Mouse (Mus musculus) erythroblast, embryonic 14.5 days (primary cell): ENCODE measurements around the gene Spns3. TPM values are rescaled to one million over a fixed set of nuclear protein-coding genes. Genes with fewer than 3 reads are reported as not detected.

Experiments
- H3K27me3 ChIP-seq: 2 replicates; pipeline ENCODE4 v1.6.1; 2012; ENCODE audit warnings: inconsistent platforms; ENCODE audit not compliant: control insufficient read depth
- H3K36me3 ChIP-seq: 2 replicates; pipeline ENCODE4 v1.6.1; 2012; ENCODE audit warnings: mild to moderate bottlenecking, inconsistent platforms; ENCODE audit not compliant: control insufficient read depth
- H3K4me1 ChIP-seq: 2 replicates; pipeline ENCODE4 v1.6.1; 2012; ENCODE audit warnings: inconsistent platforms; ENCODE audit not compliant: control insufficient read depth
- H3K4me3 ChIP-seq: replicated peaks from 2 replicates; pipeline ENCODE3; 2012; ENCODE audit warnings: moderate library complexity, mild to moderate bottlenecking, inconsistent platforms
- H3K9me3 ChIP-seq: 2 replicates; pipeline ENCODE4 v1.6.1; 2012; ENCODE audit warnings: low read length, inconsistent platforms, mixed read lengths; ENCODE audit not compliant: control insufficient read depth
- GATA1 ChIP-seq: IDR thresholded peaks from 2 replicates; pipeline ENCODE4 v1.6.1; 2012; ENCODE audit warnings: low read length, inconsistent platforms, mixed read lengths
- TAL1 ChIP-seq: IDR thresholded peaks from 3 replicates; pipeline ENCODE4 v1.6.1; 2012; ENCODE audit warnings: low read length, inconsistent platforms, mixed read lengths
- polyA plus RNA-seq: library from polyadenylated mRNA; stranded (reverse); fragments of >175 nt; gene quantifications from 2 replicates; pipeline ENCODE4 v1.2.3, GENCODE M21; 2012

The Spns3 gene
- polyA plus RNA-seq, 1 experiment, result 0.07 TPM

- peaks cover 22% of the 10 kb centered on the region for H3K4me1 ChIP-seq
- H3K4me3 ChIP-seq, result no peak overlapping the region
- H3K27me3 ChIP-seq, result no peaks in the 10 kb centered on the region
- no peaks in the 10 kb centered on the region for H3K9me3 ChIP-seq
- TF ChIP-seq GATA1, result no peak
- no peak for TF ChIP-seq TAL1
- peaks cover 25% of the 10 kb centered on the region; the same call in 1 of the 2 replicates for H3K36me3 ChIP-seq
Observed at GRCm38 (mm10) chr11:72458502-72458901, 91.8 kb downstream of the Spns3 start.

DNA sequence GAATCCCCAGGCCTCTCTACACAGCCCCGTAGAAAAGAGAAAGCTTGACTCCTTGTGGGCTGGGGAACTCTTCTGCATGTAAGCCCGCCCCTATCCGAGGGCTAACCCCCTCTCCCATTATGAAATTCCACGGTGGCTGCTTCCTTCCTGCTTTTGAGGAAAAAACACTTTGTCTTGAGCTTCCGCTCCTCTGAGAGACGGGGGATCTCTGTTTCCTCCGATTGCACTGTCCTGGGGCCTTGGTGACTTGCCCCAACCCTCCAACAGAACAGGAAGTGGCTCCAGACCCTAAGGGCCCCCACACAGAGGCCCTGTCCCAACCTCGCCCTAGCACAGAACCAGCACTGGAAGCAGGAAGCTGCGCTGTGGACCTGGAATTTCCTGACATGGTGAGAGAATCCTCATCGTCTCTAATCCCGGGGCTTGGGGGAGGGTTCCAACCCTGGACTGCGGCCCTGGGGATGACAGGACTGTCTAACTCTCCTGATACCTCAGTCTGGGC is 92.3 kb downstream of the Spns3 start:
- TF ChIP-seq GATA1, result no peak
- peaks cover 22% of the 10 kb centered on the region for H3K4me1 ChIP-seq
- H3K4me3 ChIP-seq, result no peak overlapping the region
- no peaks in the 10 kb centered on the region for H3K27me3 ChIP-seq
- H3K36me3 ChIP-seq, result peaks cover 29% of the 10 kb centered on the region
- H3K9me3 ChIP-seq, result no peaks in the 10 kb centered on the region

DNA sequence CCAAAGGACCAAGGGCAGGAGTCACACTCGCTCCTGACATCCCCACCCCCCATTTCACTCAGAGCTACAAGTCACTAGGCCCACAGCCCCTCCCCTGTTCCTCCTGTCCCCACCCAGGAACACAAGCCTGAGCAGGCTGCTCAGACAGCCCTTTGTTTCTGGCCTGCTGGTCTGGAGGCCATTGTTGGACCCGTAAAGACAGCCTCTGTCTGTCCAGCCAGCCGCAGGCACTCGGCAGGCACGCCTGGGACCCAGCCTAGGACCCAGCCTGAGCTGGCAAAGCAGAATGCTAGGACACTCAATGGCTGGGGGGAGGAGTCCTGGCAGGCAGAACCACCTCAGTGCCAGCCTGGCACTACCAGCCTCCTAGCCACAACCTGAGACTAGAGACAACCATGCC is 94.6 kb downstream of the Spns3 start:
- H3K4me3 ChIP-seq, result no peak overlapping the region
- TF ChIP-seq TAL1 (no peak), GATA1 (no peak)
- no peaks in the 10 kb centered on the region for H3K9me3 ChIP-seq
- peaks cover 53% of the 10 kb centered on the region for H3K36me3 ChIP-seq
- H3K27me3 ChIP-seq, result no peaks in the 10 kb centered on the region
- peaks cover 22% of the 10 kb centered on the region for H3K4me1 ChIP-seq

DNA sequence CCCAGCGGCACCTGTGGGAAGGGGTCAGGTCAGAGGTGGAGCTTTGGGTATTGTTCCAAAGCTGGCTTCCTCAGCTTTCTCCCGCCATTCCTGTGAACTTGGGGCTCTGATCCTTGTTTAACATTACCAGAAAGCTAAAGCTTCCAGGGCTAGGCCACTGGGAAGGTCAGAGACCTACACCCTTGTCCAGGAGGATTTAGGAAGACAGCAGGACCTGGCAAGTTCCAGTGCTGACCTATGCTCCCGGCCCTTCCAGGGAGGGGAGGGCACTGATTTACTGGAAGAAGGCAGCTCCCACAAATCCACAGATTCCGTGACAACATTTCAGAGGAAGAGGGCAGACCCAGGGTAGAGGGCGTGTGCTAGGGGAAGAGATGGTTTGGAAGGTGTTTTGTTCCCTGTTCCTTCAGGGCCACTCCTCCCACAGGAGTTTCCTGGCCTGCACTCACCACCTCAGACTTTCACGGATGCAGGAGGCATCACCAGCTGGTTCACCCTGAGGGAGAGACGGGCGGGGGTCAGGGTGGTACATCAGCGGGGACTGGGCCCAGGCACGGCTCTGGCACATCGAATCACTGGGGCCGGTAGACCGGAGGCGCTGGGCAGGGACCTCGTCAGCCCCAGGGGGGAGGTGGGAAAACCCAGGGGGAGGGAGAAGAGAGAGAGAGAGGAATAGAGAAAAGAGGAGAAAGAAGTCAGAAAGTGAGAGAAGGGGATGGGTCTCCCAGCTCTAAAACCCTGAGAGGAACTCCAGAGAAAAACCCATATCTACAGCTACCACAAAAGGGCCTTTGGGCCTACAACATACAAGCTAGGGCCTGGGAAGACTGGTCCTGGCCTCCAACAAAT is 97.0 kb downstream of the Spns3 start:
- TF ChIP-seq GATA1, result no peak
- no peak for TF ChIP-seq TAL1
- H3K4me3 ChIP-seq, result no peak overlapping the region

GRCm38 (mm10) chr11:72452140-72452665 is 98.1 kb downstream of the Spns3 start:
- TF ChIP-seq GATA1 (no peak), TAL1 (no peak)
- Histone ChIP-seq H3K4me3 (no peak overlapping the region), H3K27me3 (no peaks in the 10 kb centered on the region), H3K36me3 (peaks cover 83% of the 10 kb centered on the region), H3K9me3 (no peaks in the 10 kb centered on the region), H3K4me1 (peaks cover 10% of the 10 kb centered on the region)

More for the DNA sequence above, 97.0 kb downstream of the Spns3 start:
- Histone ChIP-seq H3K9me3 (no peaks in the 10 kb centered on the region), H3K4me1 (peaks cover 11% of the 10 kb centered on the region), H3K36me3 (peaks cover 77% of the 10 kb centered on the region), H3K27me3 (no peaks in the 10 kb centered on the region)

GRCm38 (mm10) chr11:72447475-72447874 is 102.8 kb downstream of the Spns3 start:
- Histone ChIP-seq H3K4me1 (peaks cover 6% of the 10 kb centered on the region), H3K27me3 (no peaks in the 10 kb centered on the region), H3K9me3 (no peaks in the 10 kb centered on the region), H3K36me3 (peaks cover 100% of the 10 kb centered on the region), H3K4me3 (no peak overlapping the region)
- TF ChIP-seq GATA1 (no peak), TAL1 (no peak)

GRCm38 (mm10) chr11:72446311-72447105 is 103.8 kb downstream of the Spns3 start:
- H3K27me3 ChIP-seq, result no peaks in the 10 kb centered on the region
- peaks cover 92% of the 10 kb centered on the region for H3K36me3 ChIP-seq
- TF ChIP-seq GATA1, result no peak
- TF ChIP-seq TAL1, result no peak
- no peaks in the 10 kb centered on the region for H3K9me3 ChIP-seq
- H3K4me3 ChIP-seq, result no peak overlapping the region
- peaks cover 16% of the 10 kb centered on the region for H3K4me1 ChIP-seq

Other genes starting within 250 kb of the Spns3 start
- gene Xaf1, start 248.9 kb downstream of the Spns3 start, polyA plus RNA-seq, result not detected in 2 replicates
- gene Fbxo39, start 236.1 kb downstream of the Spns3 start, polyA plus RNA-seq, result not detected in 2 replicates
- not detected in 2 replicates for gene Tekt1, start 188.1 kb downstream of the Spns3 start, polyA plus RNA-seq
- gene Smtnl2, start 138.8 kb downstream of the Spns3 start, polyA plus RNA-seq, result 0.01 TPM in 1 of 2 replicates, not detected in the other
- not detected in 2 replicates for gene Ggt6, start 115.0 kb downstream of the Spns3 start, polyA plus RNA-seq
- 4.1 TPM in 2 replicates for gene Mybbp1a, start 109.2 kb downstream of the Spns3 start, polyA plus RNA-seq
- 0.10 and 0.16 TPM in 2 replicates for gene Spns2, start 60.6 kb downstream of the Spns3 start, polyA plus RNA-seq
- gene Ube2g1, start 56.8 kb upstream of the Spns3 start, polyA plus RNA-seq, result 1.4 and 1.5 TPM in 2 replicates
- 0.30 and 0.51 TPM in 2 replicates for gene Ankfy1, start 139.5 kb upstream of the Spns3 start, polyA plus RNA-seq
- gene Cyb5d2, start 245.6 kb upstream of the Spns3 start, polyA plus RNA-seq, result 0.08 and 0.11 TPM in 2 replicates
- 0.47 and 0.55 TPM in 2 replicates for gene Zzef1, start 245.7 kb upstream of the Spns3 start, polyA plus RNA-seq